Comparison of ENCODE assay signal across 7 mouse cellular contexts in the genomic region with DNA sequence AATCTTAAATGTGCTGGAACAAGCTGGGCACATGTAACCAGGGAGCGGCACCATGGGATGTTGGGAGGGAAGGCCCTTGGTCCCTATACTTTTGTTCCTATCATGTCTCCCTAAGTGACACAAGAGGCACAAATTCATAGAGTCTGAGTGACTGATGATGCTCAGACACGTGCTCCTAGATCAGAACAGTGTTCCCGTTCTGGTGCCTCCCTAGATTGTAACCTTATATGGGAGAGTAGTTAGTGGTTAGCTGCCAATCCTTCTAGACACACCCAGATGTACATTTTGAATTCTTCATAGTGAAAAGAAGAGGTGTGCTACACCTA. TPM values are rescaled to one million over a fixed set of nuclear protein-coding genes. Genes with fewer than 3 reads are reported as not detected.
DNase-seq lines count a peak whose midpoint lies in the region; ATAC-seq and TF ChIP-seq lines count a peak whose summit lies in the region.

No protein-coding gene starts in this region.

- peak overlapping the region; percentile 55 for H3K4me2 ChIP-seq in lung, embryonic 15.5 days
- H3K4me2 ChIP-seq in limb, embryonic 14.5 days (replicated peaks; ENCODE audit: low read depth, low read length, severe bottlenecking) = peak overlapping the region; percentile 53

- 0 out of 2 replicates have a peak, but pooled peaks cover 4% of the 10 kb centered on the region for H3K36me3 ChIP-seq in lung, embryonic 15.5 days
- peaks cover 14% of the 10 kb centered on the region for H3K36me3 ChIP-seq in limb, embryonic 14.5 days (ENCODE audit: control insufficient read depth, insufficient read depth, low read length)

- peak overlapping the region; percentile 48 for H3K9ac ChIP-seq in lung, embryonic 15.5 days
- peak overlapping the region; percentile 61 for H3K9ac ChIP-seq in limb, embryonic 14.5 days (ENCODE audit: low read depth, low read length, severe bottlenecking)

- peak overlapping the region; percentile 96 for H3K27ac ChIP-seq in lung, embryonic 15.5 days
- H3K27ac ChIP-seq in limb, embryonic 14.5 days (replicated peaks; ENCODE audit: low read depth, low read length) = peak overlapping the region; percentile 97
- peak overlapping the region; percentile 100 for H3K27ac ChIP-seq in olfactory bulb, adult 2 months (ENCODE audit: insufficient read depth, low read depth, low read length)

- H3K4me3 ChIP-seq in lung, embryonic 15.5 days = peak overlapping the region; percentile 51
- H3K4me3 ChIP-seq in limb, embryonic 14.5 days (replicated peaks; ENCODE audit: low read length) = peak overlapping the region; percentile 53
- peak overlapping the region; percentile 61 for H3K4me3 ChIP-seq in olfactory bulb, adult 2 months (ENCODE audit: insufficient read depth, low read depth, low read length)

- peaks cover 3% of the 10 kb centered on the region; the same call in 1 of the 2 replicates for H3K4me1 ChIP-seq in lung, embryonic 15.5 days
- H3K4me1 ChIP-seq in limb, embryonic 14.5 days (ENCODE audit: control insufficient read depth, insufficient read depth, low read length) = no peaks in the 10 kb centered on the region
- H3K4me1 ChIP-seq in olfactory bulb, adult 2 months (ENCODE audit: control insufficient read depth, insufficient read depth, low read length) = no peaks in the 10 kb centered on the region

- DNase-seq in lung, adult 18-20 months = no peak
- DNase-seq in limb, embryonic 14.5 days (ENCODE audit: low spot score) = no peak
- DNase-seq in retina, embryonic 14.5 days (ENCODE audit: low spot score) = no peak
- no peak for DNase-seq in left cerebral cortex, adult 9 months (ENCODE audit: low spot score in 2 of 2)

- TF ChIP-seq POLR2A in limb, embryonic 14.5 days (IDR thresholded peaks at IDR 0.05; ENCODE audit: borderline replicate concordance, extremely low read depth, insufficient read depth, insufficient read length) = no peak
- no peak for TF ChIP-seq POLR2A in olfactory bulb, adult 2 months (IDR thresholded peaks at IDR 0.05; ENCODE audit: insufficient read depth, low read depth, low read length)

- WGBS in lung, embryonic 15.5 days = 19% methylated on average over 3 of the region's 3 CpGs
- WGBS in limb, embryonic 14.5 days = 22% methylated on average over 3 of the region's 3 CpGs
- WGBS in olfactory bulb, adult 2 months = 15% methylated on average over 3 of the region's 3 CpGs

- ATAC-seq in lung, embryonic 15.5 days (ENCODE audit: borderline replicate concordance, extremely low read depth, low FRiP score, low TSS enrichment) = peak; percentile 35
- ATAC-seq in erythroid progenitor cell, adult 5-6 weeks (replicated peaks; ENCODE audit: low FRiP score, poor library complexity, severe bottlenecking) = 0 out of 2 replicates have a peak, but pooled peaks have one; percentile 22
- ATAC-seq in limb, embryonic 14.5 days (ENCODE audit: low FRiP score, low read depth) = peak; percentile 17; the same call in 1 of the 2 replicates

- no peaks in the 10 kb centered on the region for H3K27me3 ChIP-seq in lung, embryonic 15.5 days
- no peaks in the 10 kb centered on the region for H3K27me3 ChIP-seq in limb, embryonic 14.5 days (ENCODE audit: control insufficient read depth, insufficient read depth, low read length)

- no peaks in the 10 kb centered on the region for H3K9me3 ChIP-seq in lung, embryonic 15.5 days
- no peaks in the 10 kb centered on the region for H3K9me3 ChIP-seq in limb, embryonic 14.5 days (ENCODE audit: control insufficient read depth, low read length)

- no peak for TF ChIP-seq CTCF in olfactory bulb, adult 2 months (IDR thresholded peaks at IDR 0.05; ENCODE audit: insufficient read depth, low read depth, low read length)

RNA-seq across cellular contexts. Expression of gene Rpl10, which starts 0.9 kb away (rescaled TPM):
- 846 and 923 TPM in 2 replicates for polyA plus RNA-seq in lung, embryonic 15.5 days (2015; fragmentation: Nextera tagmentation; extraction: Ambion mirVana)
- 718 and 731 TPM in 2 replicates for total RNA-seq in erythroid progenitor cell, adult 5-6 weeks (2015; ENCODE audit: low replicate concordance)
- total RNA-seq in erythroid progenitor cell, adult 5-6 weeks (2017; ENCODE audit: low replicate concordance) = 354 and 377 TPM in 2 replicates
- 2,306 and 2,672 TPM in 2 replicates for polyA plus RNA-seq in limb, embryonic 14.5 days (2012; rRNA removed)
- 939 and 993 TPM in 2 replicates for polyA plus RNA-seq in limb, embryonic 14.5 days (2014; fragmentation: Nextera tagmentation; extraction: Ambion mirVana)
- polyA plus RNA-seq in olfactory bulb, adult 2 months (2012; ENCODE audit: insufficient read depth, insufficient read length, low replicate concordance, missing spikeins) = not detected in 2 replicates

RNA-seq across cellular contexts. Expression of gene Taz, which starts 12.0 kb away (rescaled TPM):
- 78.8 and 83.8 TPM in 2 replicates for polyA plus RNA-seq in lung, embryonic 15.5 days (2015; fragmentation: Nextera tagmentation; extraction: Ambion mirVana)
- total RNA-seq in erythroid progenitor cell, adult 5-6 weeks (2015; ENCODE audit: low replicate concordance) = 41.8 and 53.2 TPM in 2 replicates
- 13.8 and 18.6 TPM in 2 replicates for total RNA-seq in erythroid progenitor cell, adult 5-6 weeks (2017; ENCODE audit: low replicate concordance)
- 99.7 and 116 TPM in 2 replicates for polyA plus RNA-seq in limb, embryonic 14.5 days (2012; rRNA removed)
- polyA plus RNA-seq in limb, embryonic 14.5 days (2014; fragmentation: Nextera tagmentation; extraction: Ambion mirVana) = 64.0 and 70.6 TPM in 2 replicates
- polyA plus RNA-seq in olfactory bulb, adult 2 months (2012; ENCODE audit: insufficient read depth, insufficient read length, low replicate concordance, missing spikeins) = not detected in 2 replicates

RNA-seq across cellular contexts. Expression of gene Dnase1l1, which starts 12.4 kb away (rescaled TPM):
- 11.2 and 15.8 TPM in 2 replicates for polyA plus RNA-seq in lung, embryonic 15.5 days (2015; fragmentation: Nextera tagmentation; extraction: Ambion mirVana)
- total RNA-seq in erythroid progenitor cell, adult 5-6 weeks (2015; ENCODE audit: low replicate concordance) = 108 and 154 TPM in 2 replicates
- total RNA-seq in erythroid progenitor cell, adult 5-6 weeks (2017; ENCODE audit: low replicate concordance) = 73.7 and 110 TPM in 2 replicates
- polyA plus RNA-seq in limb, embryonic 14.5 days (2012; rRNA removed) = 20.2 and 24.3 TPM in 2 replicates
- polyA plus RNA-seq in limb, embryonic 14.5 days (2014; fragmentation: Nextera tagmentation; extraction: Ambion mirVana) = 12.8 and 14.4 TPM in 2 replicates
- not detected in 2 replicates for polyA plus RNA-seq in olfactory bulb, adult 2 months (2012; ENCODE audit: insufficient read depth, insufficient read length, low replicate concordance, missing spikeins)

RNA-seq across cellular contexts. Expression of gene Emd, which starts 15.2 kb away (rescaled TPM):
- polyA plus RNA-seq in lung, embryonic 15.5 days (2015; fragmentation: Nextera tagmentation; extraction: Ambion mirVana) = 23.2 and 24.7 TPM in 2 replicates
- 39.3 and 44.4 TPM in 2 replicates for total RNA-seq in erythroid progenitor cell, adult 5-6 weeks (2015; ENCODE audit: low replicate concordance)
- 23.2 and 29.5 TPM in 2 replicates for total RNA-seq in erythroid progenitor cell, adult 5-6 weeks (2017; ENCODE audit: low replicate concordance)
- polyA plus RNA-seq in limb, embryonic 14.5 days (2012; rRNA removed) = 107 and 143 TPM in 2 replicates
- 28.0 and 30.4 TPM in 2 replicates for polyA plus RNA-seq in limb, embryonic 14.5 days (2014; fragmentation: Nextera tagmentation; extraction: Ambion mirVana)
- not detected in 2 replicates for polyA plus RNA-seq in olfactory bulb, adult 2 months (2012; ENCODE audit: insufficient read depth, insufficient read length, low replicate concordance, missing spikeins)

RNA-seq across cellular contexts. Expression of gene Flna, which starts 20.1 kb away (rescaled TPM):
- polyA plus RNA-seq in lung, embryonic 15.5 days (2015; fragmentation: Nextera tagmentation; extraction: Ambion mirVana) = 361 and 366 TPM in 2 replicates
- 103 and 114 TPM in 2 replicates for total RNA-seq in erythroid progenitor cell, adult 5-6 weeks (2015; ENCODE audit: low replicate concordance)
- 122 and 133 TPM in 2 replicates for total RNA-seq in erythroid progenitor cell, adult 5-6 weeks (2017; ENCODE audit: low replicate concordance)
- polyA plus RNA-seq in limb, embryonic 14.5 days (2012; rRNA removed) = 573 and 611 TPM in 2 replicates
- 335 and 363 TPM in 2 replicates for polyA plus RNA-seq in limb, embryonic 14.5 days (2014; fragmentation: Nextera tagmentation; extraction: Ambion mirVana)
- 372 TPM in 1 of 2 replicates, not detected in the other for polyA plus RNA-seq in olfactory bulb, adult 2 months (2012; ENCODE audit: insufficient read depth, insufficient read length, low replicate concordance, missing spikeins)

Comparison
In these comparisons a context has a peak if more than half of its experiments do, and no peak if none do; other contexts are left out.
1. RNA of gene Dnase1l1, which starts 12.4 kb away (polyA plus RNA-seq): 12.8 to 24.3 TPM in limb, embryonic 14.5 days and 11.2 to 15.8 TPM in lung, embryonic 15.5 days; not detected in olfactory bulb, adult 2 months; every median in the first group is over 10 times any median in the second.
2. Peak in every context shown above with its lines, with median percentiles within 50 percentile points of each other: ATAC-seq, H3K27ac ChIP-seq and H3K4me3 ChIP-seq.